Mouse (Mus musculus) urinary bladder, postnatal 4 days (tissue): ENCODE results near the gene 4930442H23Rik.
"Not testable (repeated sequence)": the region's sequence is repeated elsewhere in the genome, so short reads cannot be mapped to it uniquely, and the experiment has no call there.

Experiments used
- DNase-seq, 2 experiments: peaks; one replicate each; pipeline ENCODE4 v3.0.0; 2021 to 2022; ENCODE audit warnings: low spot score in 2 of 2

The 4930442H23Rik gene

DNA sequence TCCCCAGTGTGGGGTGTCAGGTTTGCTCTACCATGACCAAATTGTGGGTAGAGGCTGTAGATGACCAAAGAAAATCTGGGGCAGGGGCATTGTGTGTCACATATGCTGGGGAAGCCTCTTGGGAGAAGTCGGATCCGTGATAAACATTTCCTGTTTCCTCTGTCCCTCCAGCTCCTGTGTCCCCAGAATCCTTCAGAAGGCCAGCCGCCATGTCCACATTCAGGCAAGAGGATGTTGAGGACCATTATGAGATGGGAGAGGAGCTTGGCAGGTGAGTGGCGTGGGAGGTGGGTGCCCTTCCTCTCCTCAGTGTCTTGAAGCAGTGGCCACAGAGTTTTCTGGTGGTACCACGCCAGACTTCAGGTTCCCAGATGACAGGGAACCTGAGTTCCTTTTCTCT, at the start of gene 4930442H23Rik:
Gene 4930442H23Rik, minus strand, starts transcription at position 45 of the 400 bp plus-strand sequence.
- no peak for DNase-seq

DNA sequence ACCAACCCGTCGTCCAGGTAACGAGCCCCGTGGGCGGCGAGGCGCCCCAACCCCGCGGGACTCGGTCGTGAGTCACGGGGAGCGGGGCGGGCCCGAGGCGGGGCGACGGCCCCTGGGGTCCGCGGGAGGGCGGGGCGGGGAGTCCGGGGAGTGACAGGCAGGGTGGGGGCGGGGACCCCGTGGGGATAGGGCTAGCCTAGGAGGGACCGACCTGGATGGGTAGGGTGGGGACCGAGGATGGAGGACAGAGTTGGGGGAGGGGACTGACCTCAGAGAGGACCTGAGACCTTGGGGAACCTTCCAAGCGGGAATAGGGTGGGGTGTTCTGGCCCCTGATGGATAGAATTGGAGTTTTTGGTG, 49.6 kb upstream of the 4930442H23Rik start:
- DNase-seq: no peak

DNA sequence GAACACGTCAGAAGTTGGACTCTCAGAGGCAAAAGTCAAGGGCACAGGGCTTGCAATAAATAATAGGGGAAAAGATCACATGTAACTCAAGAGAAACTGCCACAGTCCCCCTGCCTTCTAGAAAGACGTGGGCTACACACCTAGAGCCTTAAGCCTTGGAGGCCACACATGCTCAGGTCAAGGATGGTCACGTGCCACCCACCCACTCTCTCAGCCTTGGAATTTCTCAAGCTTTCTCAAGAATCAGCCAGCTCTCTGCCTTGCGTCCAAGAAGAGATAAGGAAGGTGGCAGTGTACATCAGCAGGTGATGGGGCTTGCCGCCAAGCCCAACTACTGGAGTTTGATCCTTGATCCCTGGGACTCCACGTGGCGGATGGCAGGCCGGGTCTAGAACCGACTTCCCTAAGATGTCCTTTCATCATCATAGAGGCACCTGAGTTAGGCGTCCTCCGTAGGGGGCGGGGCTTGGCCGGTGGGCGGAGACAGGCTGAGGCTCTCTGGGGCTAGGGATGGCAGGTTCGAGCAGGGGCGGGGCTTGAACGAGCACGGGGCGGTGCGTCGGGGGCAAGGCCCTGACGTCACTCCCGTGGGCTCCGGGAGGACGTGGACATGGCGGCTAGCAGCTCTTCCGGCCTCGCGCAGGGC, 49.1 kb upstream of the 4930442H23Rik start, which contains the start of gene Zfr2:
Gene Zfr2, plus strand, starts transcription at position 576 of the 646 bp plus-strand sequence.
- peak; percentile 87 to 94 for DNase-seq

DNA sequence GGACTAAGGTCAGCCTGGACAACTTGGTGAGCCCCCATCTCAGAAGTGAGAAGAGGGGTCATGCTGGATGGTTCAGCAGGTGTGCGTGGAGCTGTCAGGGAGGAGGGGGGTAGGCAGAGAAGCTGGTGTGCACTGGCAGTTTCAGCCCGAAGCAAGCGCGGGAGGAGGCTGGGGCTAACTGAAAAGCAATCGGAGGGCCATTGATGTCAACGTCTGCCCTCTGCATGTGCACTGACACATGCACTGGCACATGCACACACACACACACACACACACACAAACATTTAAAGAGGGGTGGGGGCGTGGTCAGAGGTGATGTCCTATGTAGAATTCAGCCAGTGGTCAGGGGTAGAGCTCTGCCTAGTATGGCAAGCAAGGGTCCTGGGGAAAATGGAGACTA, 47.8 kb upstream of the 4930442H23Rik start:
- no peak for DNase-seq

DNA sequence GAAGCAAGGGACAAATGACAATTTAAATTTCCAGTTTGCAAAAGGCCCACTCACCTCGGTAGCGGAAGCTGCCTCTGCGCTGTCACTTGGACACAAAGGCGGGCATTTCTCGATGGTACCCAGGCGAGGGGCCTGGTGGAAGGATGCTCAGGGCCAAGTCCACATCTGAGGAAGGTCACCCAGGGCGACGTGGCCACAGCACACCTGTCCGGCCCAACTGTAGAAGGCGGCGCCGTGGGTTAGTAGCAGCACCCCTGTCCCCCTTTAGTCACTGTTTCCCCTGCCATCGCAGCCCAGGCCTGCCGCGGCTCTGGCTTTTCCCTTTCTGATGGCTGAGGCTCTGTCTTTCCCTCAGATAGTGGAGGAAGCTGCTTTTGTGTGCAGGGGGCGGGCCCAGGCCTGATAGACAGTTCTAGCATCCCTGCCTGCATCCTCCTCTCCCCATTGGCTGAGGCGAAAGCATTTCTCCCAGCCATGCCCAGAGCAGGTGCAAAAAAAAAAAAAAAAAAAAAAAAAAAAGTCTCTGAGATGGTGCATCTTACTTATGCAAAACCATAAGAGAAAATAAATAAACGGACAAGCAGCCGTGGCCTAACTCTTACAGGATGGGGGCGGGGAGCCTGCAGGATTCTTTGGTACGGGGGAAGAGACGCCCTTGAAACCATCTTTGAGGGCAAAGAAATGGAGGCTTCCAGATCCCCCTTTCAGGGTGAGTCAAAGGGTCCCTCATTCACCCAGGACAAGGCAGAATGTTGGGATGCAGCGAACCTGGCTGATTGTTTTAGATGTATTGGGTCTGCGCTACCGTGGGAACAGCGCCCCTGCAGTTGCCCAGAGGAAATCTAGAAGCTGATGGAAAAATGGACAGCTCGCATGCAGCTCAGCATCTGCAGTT, 47.0 kb upstream of the 4930442H23Rik start, which contains the start of gene Atcay:
Gene Atcay, minus strand, starts transcription at position 396 of the 895 bp plus-strand sequence.
- no peak for DNase-seq

DNA sequence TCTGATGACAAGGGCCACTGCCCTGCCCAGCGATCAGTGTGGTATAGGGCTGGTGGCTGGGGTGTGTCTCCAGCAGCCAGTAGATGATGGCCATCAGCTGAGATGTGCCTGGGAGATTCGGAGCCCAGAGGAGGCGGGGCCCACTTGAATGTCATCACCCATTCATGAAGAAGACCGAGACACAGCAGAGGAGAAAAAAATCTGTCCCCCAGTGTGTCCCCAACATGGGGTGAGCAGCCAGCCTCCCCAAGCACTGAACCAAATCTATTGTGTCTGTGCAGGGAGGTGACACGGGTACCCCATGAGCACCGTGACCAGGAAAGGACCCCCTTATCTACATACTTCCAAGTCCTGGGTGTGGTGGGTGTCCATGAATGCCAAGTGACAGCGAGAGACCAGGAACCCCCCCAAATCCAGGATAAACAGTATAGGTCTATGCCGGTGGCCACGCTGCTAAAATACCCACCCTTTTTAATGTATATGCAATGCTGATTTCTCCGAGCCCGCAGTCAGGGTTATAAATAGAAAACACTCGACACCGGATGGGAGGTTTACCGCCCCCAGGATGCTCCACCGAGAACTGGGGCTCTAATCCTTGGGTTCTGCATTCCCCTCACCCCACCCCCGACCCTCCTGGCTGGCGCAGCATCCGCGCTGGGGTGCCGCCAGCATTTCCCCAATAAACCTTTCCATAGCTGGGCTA, 46.2 kb upstream of the 4930442H23Rik start:
- no peak for DNase-seq

DNA sequence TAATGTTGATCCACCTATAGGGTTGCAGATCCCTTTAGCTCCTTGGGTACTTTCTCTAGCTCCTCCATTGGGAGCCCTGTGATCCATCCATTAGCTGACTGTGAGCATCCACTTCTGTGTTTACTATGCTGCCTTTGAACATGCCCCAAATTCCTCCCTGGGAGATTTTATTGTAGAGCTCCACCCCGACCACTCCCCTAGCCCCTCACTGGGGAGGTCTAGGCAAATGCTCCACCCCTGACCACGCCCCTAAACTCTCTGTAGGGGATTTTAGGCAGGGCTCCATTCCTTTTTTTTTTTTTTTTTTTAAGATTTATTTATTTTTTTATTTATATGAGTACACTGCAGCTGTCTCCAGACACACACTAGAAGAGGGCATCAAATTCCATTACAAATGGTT, 40.1 kb upstream of the 4930442H23Rik start:
- not testable (repeated sequence) for DNase-seq

DNA sequence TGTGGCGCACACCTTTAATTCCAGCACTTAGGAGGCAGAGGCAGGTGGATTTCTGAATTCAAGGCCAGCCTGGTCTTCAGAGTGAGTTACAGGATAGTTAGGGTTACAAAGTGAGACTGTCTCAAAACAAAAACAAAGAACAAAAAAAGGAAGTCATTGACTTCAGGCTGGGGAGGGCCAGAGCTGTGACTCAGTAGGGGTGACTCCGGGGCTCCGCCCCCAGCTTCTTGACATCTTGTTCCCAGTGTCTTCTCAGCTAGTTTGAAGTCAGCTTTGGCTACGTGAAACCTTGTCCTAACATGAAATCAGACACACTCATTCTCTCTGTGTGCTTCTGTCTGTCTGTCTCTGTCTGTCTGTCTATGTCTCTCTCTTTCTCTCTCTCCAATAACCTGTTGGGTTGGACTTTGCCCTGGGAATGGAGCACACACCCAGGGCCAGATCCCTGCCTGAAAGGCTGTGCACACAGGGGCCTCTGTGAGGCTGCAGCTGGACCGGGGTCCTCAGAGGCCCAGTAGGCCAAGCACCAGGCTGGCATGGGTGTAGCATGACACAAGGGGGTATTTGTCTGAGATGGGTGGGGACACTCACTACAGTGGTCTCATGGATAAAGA, 37.9 kb upstream of the 4930442H23Rik start:
- no peak for DNase-seq

DNA sequence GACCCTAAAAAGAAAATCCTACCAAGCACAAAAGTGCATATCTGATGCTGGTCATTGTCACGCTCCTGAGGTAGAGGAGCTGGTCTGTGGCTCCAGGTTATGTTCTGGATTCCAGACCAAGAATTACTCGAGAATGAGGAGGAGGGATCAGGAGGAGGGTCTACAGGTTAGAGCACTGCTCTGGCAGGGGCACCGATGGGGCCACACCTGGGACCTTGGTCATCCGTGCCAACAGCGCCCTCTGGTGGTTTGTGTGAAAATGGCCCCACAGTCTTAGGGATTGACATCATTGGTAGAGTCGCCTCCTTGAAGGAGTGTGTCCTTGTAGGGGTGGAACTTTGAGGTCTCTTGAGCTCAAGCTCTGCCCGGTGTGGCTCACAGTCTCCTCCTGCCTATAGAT, 34.3 kb upstream of the 4930442H23Rik start:
- DNase-seq: peak in 1 of 2 experiments; percentile 81

DNA sequence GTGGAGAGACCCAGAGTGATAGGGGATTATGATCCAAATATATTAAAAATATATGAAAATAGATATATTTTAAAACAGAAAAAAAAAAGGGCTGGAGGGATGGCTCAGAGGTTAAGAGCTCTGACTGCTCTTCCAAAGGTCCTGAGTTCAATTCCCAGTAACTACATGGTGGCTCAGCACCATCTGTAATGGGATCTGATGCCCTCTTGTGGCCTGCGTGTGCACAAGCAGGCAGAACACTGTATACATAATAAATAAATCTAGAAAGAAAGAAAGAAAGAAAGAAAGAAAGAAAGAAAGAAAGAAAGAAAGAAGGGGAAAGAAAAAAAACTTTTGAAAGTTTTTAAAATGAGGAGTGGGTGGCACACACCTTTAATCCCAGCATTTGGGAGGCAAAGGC, 33.6 kb upstream of the 4930442H23Rik start:
- not testable (repeated sequence) for DNase-seq

DNA sequence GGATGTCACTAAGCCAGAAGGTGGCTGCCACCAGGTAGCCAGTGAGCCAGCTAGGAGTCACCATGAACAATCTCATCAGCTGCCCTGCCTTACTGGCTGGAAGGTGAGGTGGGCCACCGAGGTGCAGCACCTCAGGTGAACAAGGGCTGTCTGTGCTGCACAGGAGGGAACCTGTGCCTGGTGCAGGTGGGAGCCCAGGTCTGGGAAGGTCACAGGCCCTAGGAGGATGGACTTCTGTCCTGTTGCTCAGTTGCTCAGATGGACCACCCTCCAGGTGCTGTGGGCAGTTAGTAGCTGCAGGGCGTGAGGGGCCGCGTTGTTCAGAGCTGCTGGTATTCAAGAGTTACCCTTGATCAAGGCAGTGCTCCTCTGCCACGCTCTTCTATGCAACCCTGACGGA, 33.2 kb upstream of the 4930442H23Rik start:
- DNase-seq: no peak

DNA sequence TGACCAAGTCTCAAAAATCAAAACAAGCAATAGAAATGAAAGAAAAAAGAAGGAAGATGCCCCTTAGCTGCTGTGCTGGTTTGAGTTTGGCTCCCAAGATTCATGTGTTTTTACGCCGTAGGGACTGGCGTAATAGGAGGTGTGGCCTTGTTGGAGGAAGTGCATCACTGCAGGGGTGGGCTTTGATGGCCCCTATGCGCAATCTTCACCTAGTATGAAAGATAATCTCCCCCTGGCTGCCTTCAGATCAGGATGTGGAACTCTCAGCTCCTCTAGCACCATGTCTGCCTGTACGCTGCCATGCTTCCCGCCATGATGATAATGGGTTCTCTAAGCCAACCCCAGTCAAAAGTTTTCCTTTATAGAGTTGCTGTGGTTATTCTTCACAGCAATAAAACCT, 32.6 kb upstream of the 4930442H23Rik start:
- no peak for DNase-seq

DNA sequence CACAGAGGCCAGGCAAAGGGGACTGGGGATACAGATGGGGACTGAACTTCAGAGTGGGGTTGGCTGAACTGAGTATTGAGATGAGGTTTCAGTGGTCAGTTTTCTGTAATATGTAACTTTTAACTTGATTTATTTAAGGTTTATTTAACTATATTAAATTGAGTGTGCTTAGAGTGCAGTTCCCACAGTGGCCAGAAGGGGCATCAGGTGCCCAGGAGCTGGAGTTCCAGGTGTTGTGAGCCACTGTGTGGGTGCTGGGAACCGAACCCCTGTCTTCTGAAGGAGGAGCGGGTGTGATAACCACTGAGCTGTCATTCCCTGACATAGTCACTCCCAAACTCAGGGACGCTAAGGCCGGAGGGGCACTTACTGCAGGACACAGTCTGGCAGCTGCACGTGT, 26.5 kb upstream of the 4930442H23Rik start:
- DNase-seq: no peak

DNA sequence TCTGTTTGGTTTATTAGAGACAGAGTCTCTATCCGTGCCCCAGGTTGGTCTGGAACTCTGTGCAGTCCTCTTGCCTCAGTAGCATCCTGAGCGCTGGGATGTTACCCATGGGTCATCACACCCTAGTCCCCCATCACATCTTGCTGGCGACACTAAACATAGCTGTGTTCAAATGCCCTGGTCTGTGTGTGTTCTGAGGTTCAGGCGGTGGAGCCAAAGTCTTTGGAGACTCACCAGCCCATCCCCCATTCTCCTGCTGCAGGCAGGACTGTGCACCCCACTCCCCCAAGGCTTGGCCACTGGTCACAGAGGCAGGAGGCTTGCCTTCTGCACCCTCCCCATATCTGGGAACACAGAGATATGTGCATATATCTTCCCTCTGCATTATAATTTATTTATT, 20.5 kb upstream of the 4930442H23Rik start:
- DNase-seq: no peak

DNA sequence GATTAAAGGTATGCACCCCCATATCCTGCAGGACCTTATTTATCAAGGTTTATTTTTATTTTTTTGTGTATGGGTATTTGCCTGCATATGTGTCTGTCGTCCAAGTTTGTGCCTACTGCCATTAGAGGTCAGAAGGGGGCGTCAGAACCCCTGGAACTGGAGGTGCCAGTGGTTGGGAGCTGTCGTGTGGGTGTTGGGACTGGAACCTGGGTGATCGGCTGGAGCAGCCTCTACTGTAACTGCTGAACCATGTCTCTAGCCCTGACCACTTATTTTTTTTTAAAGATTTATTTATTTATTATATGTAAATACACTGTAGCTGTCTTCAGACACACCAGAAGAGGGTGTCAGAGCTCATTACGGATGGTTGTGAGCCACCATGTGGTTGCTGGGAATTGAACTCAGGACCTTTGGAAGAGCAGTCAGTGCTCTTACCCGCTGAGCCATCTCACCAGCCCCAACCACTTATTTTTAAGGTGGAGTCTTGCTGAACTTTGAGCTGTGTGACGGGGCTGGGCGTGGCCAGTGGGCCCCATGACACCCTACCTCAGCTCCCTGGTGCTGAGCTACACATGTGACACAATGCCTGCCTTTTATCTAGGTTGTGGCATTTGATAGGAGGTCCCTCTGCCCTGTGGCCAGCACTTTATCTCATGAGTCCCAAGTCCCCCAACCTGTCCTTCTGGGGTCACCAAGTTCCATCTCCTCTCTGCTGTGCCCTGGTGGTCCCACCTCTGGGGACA, 19.5 kb upstream of the 4930442H23Rik start:
- no peak for DNase-seq

DNA sequence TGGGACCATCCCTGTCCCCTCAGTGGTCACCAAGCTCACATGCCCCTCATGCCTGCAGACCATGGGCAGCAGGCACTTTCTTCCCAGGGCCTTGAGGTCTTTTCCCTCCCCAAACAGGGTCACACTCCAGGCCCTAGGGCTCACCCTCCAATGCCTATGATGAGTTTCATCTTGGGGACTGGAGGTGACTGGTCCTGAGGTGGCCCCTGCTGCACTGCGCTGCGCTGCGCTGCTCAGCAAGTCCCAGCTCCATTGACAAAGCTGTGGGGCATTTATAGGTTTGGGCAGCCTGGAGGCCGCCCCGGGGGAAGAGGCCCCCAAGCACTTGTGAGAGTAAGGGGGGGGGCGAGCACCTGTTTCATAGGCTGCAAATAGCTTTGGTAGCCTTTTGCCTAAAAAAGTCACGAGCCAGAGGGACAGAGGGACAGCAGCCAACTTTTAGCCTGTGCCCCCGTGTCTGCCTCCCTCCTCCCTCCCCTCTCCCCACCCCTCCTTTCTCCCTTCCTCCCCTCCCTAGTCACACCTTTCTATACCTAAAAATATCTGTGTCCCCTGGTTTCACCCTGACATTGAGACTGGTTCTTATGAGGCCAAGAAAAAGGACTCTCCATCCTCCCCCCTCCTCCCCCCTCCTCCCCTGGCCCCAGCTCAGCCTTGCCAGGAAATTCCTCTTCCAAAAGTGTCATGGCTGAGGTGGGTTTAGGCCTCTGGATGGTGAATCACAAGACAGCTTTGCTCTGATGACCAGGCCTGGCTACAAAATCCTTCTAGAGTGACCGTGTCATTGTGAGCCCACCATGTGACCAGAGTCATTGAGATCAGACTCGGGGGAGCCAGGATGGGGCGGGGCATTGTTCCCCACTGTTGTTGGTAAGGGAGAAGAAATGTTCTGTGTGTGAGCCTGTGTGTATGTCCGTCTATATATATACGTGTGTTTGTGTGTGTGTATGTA, 18.4 kb upstream of the 4930442H23Rik start, which contains the start of gene Nmrk2:
Gene Nmrk2, minus strand, starts transcription at position 245 of the 952 bp plus-strand sequence.
- DNase-seq: no peak

DNA sequence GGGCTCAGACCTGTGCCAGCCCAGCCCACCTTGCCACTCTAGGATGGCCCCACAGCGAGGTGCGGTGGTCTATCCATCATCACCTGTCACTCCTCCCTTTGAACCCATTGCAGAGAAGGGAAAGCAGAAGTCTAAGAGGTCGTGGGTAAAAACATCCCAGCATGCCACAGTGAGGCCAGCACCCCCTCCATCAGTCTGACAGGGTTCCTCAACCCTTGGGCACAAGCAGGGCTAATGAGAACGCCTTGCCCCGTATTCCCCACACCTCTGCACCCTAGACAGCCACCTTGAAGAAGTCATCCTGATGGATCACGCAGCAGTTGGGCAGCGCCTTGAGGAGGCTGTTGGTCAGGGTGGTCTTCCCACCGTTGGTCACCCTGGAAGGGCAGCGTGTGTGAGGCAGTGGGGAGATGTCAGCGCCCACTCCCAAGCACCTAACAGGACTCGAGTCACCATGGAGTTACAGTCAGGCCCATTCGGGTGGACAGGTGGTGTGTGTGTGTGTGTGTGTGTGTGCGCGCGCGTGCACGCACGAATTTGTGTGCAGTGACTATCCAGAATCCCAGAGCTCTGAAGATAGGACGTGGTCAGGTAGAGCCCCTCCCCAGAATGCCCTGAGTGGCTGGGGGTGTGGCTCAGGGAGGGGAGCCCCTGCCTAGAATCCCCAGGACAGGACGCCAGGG, 17.1 kb upstream of the 4930442H23Rik start:
- no peak for DNase-seq

DNA sequence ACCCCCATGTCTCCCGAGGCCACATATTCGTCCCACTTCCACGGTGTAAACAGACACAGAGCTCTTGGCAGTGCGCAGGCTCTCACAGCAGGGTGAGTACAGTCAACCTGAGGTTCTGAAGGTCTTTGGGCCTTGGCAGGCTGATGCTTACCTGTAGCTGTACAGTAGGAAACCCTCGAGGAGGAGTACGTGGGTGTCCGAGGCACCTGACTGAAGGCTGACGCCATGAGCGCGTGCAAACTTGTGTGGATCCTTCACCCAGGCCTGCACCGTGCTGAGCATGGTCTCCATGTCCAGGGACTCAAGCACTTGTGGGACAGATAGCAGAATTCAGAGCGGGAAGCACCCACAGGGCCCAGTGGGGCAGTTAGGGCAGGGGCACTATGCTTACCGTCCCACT, 16.5 kb upstream of the 4930442H23Rik start:
- DNase-seq: no peak

DNA sequence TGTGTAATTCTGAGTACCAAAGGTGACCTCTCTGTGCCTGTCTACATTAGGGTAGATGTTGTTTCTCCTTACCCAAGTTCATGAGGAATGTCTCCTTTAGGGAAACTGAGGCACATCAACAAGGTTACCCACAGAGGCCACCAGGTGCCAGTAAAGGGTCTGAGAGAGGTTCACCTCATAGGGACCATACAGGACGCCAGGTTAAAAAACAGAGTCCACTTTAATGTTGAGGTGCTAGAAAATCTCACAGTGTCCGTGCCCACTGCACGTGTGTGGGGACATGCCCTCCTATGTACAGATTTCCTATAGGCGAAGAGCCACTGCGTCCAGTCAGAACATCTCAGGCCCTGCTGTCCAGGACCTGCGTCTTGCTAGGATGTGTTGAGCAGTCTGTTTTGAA, 15.3 kb upstream of the 4930442H23Rik start:
- DNase-seq: no peak
